Mouse (Mus musculus) neural tube, embryonic 12.5 days (tissue): ENCODE results near the gene Rnase1. TPM values are rescaled to one million over a fixed set of nuclear protein-coding genes. Genes with fewer than 3 reads are reported as not detected.
"Not testable (repeated sequence)": the region's sequence is repeated elsewhere in the genome, so short reads cannot be mapped to it uniquely, and the experiment has no call there.

Experiments used
- ATAC-seq: fragments of 200-750 bp; cut with Nextera tagmentation; 2 replicates; pipeline ENCODE4 v1.8.0; 2017; ENCODE audit warnings: low read depth, mild to moderate bottlenecking, moderate TSS enrichment, moderate library complexity; ENCODE audit not compliant: low FRiP score
- H3K27ac ChIP-seq: fragments of 300-500 bp; sonication (generic); 2 replicates; pipeline ENCODE4 v1.5.1; 2016
- H3K27me3 ChIP-seq: fragments of 300-500 bp; sonication (generic); replicated peaks from 2 replicates; pipeline ENCODE4 v1.6.1; 2016; ENCODE audit warnings: mild to moderate bottlenecking
- H3K36me3 ChIP-seq: fragments of 300-500 bp; sonication (generic); 2 replicates; pipeline ENCODE4 v1.6.1; 2016; ENCODE audit warnings: mild to moderate bottlenecking
- H3K4me1 ChIP-seq: fragments of 300-500 bp; sonication (generic); 2 replicates; pipeline ENCODE4 v1.6.1; 2016
- H3K4me2 ChIP-seq: fragments of 300-500 bp; sonication (generic); replicated peaks from 2 replicates; pipeline ENCODE4 v1.6.1; 2016; ENCODE audit warnings: mild to moderate bottlenecking
- H3K4me3 ChIP-seq: fragments of 300-500 bp; sonication (generic); 2 replicates; pipeline ENCODE4 v1.5.1; 2016
- H3K9ac ChIP-seq: fragments of 300-500 bp; sonication (generic); 2 replicates; pipeline ENCODE4 v1.6.1; 2016; ENCODE audit warnings: mild to moderate bottlenecking
- H3K9me3 ChIP-seq: fragments of 300-500 bp; sonication (generic); 2 replicates; pipeline ENCODE4 v1.6.1; 2016; ENCODE audit warnings: mild to moderate bottlenecking
- WGBS: fragments of 180-500 bp; shearing (Covaris S2); methylation state at CpG from one replicate; pipeline ENCODE4 v1.1.7; 2016; 5-methylcytosine and 5-hydroxymethylcytosine counted together
- polyA plus RNA-seq: library from polyadenylated mRNA; unstranded; fragments of >200 nt; fragmentation: Nextera tagmentation; extraction: Ambion mirVana; gene quantifications from 2 replicates; pipeline ENCODE4 v1.2.1, GENCODE M21; 2016

The Rnase1 gene
- 0.39 TPM in 1 of 2 replicates, not detected in the other for polyA plus RNA-seq

- 34% methylated on average over 2 of the region's 2 CpGs for WGBS
- H3K9ac ChIP-seq: no peak within 1 kb of the TSS
These were observed at the start of gene Rnase1 for GRCm38 (mm10) chr14:51146685-51147084. Gene Rnase1 (minus strand): TSS chr14:51146785.

GRCm38 (mm10) chr14:51195681-51196080 is 49.1 kb upstream of the Rnase1 start:
- H3K27ac ChIP-seq: no peak overlapping the region
- H3K36me3 ChIP-seq: no peaks in the 10 kb centered on the region
- no peaks in the 10 kb centered on the region for H3K27me3 ChIP-seq
- no peak overlapping the region for H3K9ac ChIP-seq
- H3K9me3 ChIP-seq: no peaks in the 10 kb centered on the region
- no peak overlapping the region for H3K4me3 ChIP-seq
- H3K4me2 ChIP-seq: no peak overlapping the region
- H3K4me1 ChIP-seq: no peaks in the 10 kb centered on the region
- ATAC-seq: no peak
- WGBS: 96% methylated on average over 4 of the region's 4 CpGs

More at GRCm38 (mm10) chr14:51146685-51147084, at the start of gene Rnase1:
- Histone ChIP-seq H3K36me3 (no peaks in the 10 kb centered on the region), H3K4me2 (no peak within 1 kb of the TSS), H3K4me3 (no peak within 1 kb of the TSS), H3K27ac (no peak within 1 kb of the TSS), H3K9me3 (no peaks in the 10 kb centered on the region), H3K27me3 (no peaks in the 10 kb centered on the region), H3K4me1 (peaks cover 4% of the 10 kb centered on the region; the same call in 1 of the 2 replicates)
- no peak for ATAC-seq

- H3K4me1 ChIP-seq, H3K27ac ChIP-seq, H3K4me3 ChIP-seq, H3K4me2 ChIP-seq, H3K27me3 ChIP-seq, H3K9me3 ChIP-seq, H3K9ac ChIP-seq, H3K36me3 ChIP-seq, ATAC-seq: not testable (repeated sequence)
- WGBS: 88% methylated on average over 2 of the region's 2 CpGs
These were observed 34.5 kb upstream of the Rnase1 start for GRCm38 (mm10) chr14:51181051-51181450.

DNA sequence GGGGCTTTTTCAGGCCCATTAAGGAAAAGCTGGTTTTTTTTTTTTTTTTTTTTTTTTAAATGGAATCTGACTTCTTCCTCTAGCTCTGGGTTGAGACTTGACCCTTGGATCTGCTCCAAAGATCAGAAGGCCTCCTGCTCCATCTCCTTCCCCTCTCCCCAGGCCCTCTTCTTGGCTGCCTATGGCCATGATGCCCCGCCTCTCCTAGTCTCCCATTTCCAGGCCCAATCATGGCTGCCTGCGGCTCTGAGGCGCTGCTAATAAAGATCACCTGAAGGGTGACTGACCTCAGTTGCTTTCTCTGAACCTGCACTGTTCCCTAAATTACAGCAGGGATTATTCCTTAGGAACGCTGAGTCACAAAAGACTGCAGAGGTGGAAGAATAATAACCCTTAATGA is 27.3 kb upstream of the Rnase1 start:
- 84% methylated on average over 4 of the region's 4 CpGs for WGBS
- Histone ChIP-seq H3K4me1 (no peaks in the 10 kb centered on the region), H3K4me3 (no peak overlapping the region), H3K27me3 (no peaks in the 10 kb centered on the region), H3K4me2 (no peak overlapping the region), H3K9ac (no peak overlapping the region), H3K9me3 (no peaks in the 10 kb centered on the region), H3K36me3 (no peaks in the 10 kb centered on the region), H3K27ac (no peak overlapping the region)
- no peak for ATAC-seq

- H3K36me3 ChIP-seq, H3K27ac ChIP-seq, H3K4me2 ChIP-seq, H3K9ac ChIP-seq, ATAC-seq, H3K27me3 ChIP-seq, H3K4me1 ChIP-seq, H3K4me3 ChIP-seq, H3K9me3 ChIP-seq: not testable (repeated sequence)
- 51% methylated on average over 4 of the region's 4 CpGs for WGBS
These were observed 26.4 kb upstream of the Rnase1 start for GRCm38 (mm10) chr14:51172947-51173346.

DNA sequence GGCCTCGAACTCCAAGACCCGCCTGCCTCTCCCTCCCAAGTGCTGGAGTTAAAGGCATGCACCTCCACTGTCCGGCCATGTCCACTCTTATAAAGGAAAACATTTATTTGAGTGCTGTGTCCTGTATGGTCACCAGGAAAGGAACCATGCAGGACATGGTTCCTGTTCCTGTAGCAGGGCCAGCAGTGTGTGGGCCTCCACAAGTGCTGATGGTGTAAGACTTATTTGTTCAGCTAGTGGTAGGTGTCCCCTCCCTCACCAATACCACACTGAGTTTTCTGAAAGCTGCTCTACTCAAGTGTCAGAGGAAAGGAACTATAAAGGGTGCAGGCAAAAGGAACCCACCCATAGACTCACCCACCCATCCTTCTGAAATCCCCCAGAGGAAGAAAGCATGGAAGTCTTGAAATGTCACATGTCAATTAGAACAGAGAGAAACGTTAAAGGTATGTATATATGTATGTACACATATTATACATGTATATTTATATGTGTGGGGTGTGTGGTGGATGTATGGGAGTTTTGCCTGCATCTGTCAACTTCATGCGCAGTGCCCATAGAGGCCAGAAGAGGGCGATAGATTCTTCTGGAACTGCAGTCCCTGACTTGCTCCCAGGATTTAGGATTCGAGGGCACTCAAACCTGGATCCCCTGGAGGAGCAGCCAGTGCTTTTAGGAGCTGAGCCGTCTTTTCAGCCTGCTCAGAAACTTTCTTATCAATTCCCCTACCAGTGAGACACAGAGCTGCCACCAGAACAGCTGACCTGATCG is 25.7 kb upstream of the Rnase1 start:
- H3K36me3 ChIP-seq, H3K9ac ChIP-seq, H3K27me3 ChIP-seq, H3K27ac ChIP-seq, ATAC-seq, H3K4me1 ChIP-seq, H3K9me3 ChIP-seq, H3K4me3 ChIP-seq, H3K4me2 ChIP-seq: not testable (repeated sequence)
- WGBS: 41% methylated on average over 9 of the region's 9 CpGs

GRCm38 (mm10) chr14:51166068-51166467 is 19.5 kb upstream of the Rnase1 start:
- ATAC-seq: no peak
- no peak overlapping the region for H3K27ac ChIP-seq

GRCm38 (mm10) chr14:51165435-51165834 is 18.9 kb upstream of the Rnase1 start:
- no peak overlapping the region for H3K27ac ChIP-seq
- H3K9ac ChIP-seq: no peak overlapping the region
- no peaks in the 10 kb centered on the region for H3K36me3 ChIP-seq
- no peaks in the 10 kb centered on the region for H3K9me3 ChIP-seq
- H3K4me1 ChIP-seq: no peaks in the 10 kb centered on the region
- H3K4me3 ChIP-seq: no peak overlapping the region
- WGBS: 100% methylated on average over 1 of the region's 1 CpGs
- no peak for ATAC-seq
- H3K27me3 ChIP-seq: no peaks in the 10 kb centered on the region
- H3K4me2 ChIP-seq: no peak overlapping the region

More at GRCm38 (mm10) chr14:51166068-51166467, 19.5 kb upstream of the Rnase1 start:
- Histone ChIP-seq H3K4me3 (no peak overlapping the region), H3K9me3 (no peaks in the 10 kb centered on the region), H3K36me3 (no peaks in the 10 kb centered on the region), H3K4me2 (no peak overlapping the region), H3K27me3 (no peaks in the 10 kb centered on the region), H3K9ac (no peak overlapping the region), H3K4me1 (no peaks in the 10 kb centered on the region)

GRCm38 (mm10) chr14:51163323-51163722 is 16.7 kb upstream of the Rnase1 start:
- not testable (repeated sequence) for H3K9ac ChIP-seq, H3K27ac ChIP-seq, H3K36me3 ChIP-seq, H3K4me2 ChIP-seq, H3K27me3 ChIP-seq, H3K4me1 ChIP-seq, ATAC-seq, H3K4me3 ChIP-seq, H3K9me3 ChIP-seq
- 85% methylated on average over 6 of the region's 6 CpGs for WGBS

GRCm38 (mm10) chr14:51161976-51162375 is 15.4 kb upstream of the Rnase1 start, which contains the start of gene Rnase2b:
Gene Rnase2b (plus strand): TSS chr14:51162260.
- not testable (repeated sequence) for H3K36me3 ChIP-seq, H3K27me3 ChIP-seq, H3K4me3 ChIP-seq, ATAC-seq, H3K9ac ChIP-seq, H3K9me3 ChIP-seq, H3K27ac ChIP-seq, H3K4me1 ChIP-seq, H3K4me2 ChIP-seq
- WGBS: 97% methylated on average over 3 of the region's 3 CpGs

GRCm38 (mm10) chr14:51157072-51157471 is 10.5 kb upstream of the Rnase1 start:
- Histone ChIP-seq H3K4me2 (no peak overlapping the region), H3K4me3 (no peak overlapping the region)
- ATAC-seq: no peak

DNA sequence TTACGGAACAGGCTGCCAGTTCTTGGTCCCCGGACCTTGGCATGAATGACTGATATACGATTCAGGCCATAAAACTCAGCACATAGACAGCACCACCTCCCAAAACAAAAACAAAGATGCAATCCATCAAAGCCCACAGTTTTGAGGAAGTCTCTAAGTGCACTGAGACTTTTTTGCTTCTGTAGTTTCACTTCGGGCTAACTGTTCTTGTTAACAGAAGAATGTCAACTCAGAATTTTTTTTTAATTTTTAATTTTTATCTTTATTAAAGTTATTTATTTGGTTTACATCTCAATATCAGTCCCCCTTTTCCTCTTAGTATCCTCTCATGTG is 10.1 kb upstream of the Rnase1 start:
- Histone ChIP-seq H3K9ac (no peak overlapping the region), H3K4me3 (no peak overlapping the region), H3K27ac (no peak overlapping the region), H3K4me1 (no peaks in the 10 kb centered on the region), H3K36me3 (no peaks in the 10 kb centered on the region), H3K9me3 (no peaks in the 10 kb centered on the region), H3K27me3 (no peaks in the 10 kb centered on the region), H3K4me2 (no peak overlapping the region)
- WGBS: 33% methylated on average over 4 of the region's 4 CpGs
- ATAC-seq: no peak

More at GRCm38 (mm10) chr14:51157072-51157471, 10.5 kb upstream of the Rnase1 start:
- H3K27ac ChIP-seq: no peak overlapping the region
- H3K9me3 ChIP-seq: no peaks in the 10 kb centered on the region
- 100% methylated on average over 1 of the region's 1 CpGs for WGBS
- no peaks in the 10 kb centered on the region for H3K27me3 ChIP-seq
- H3K4me1 ChIP-seq: no peaks in the 10 kb centered on the region
- H3K9ac ChIP-seq: no peak overlapping the region
- H3K36me3 ChIP-seq: no peaks in the 10 kb centered on the region
